Mouse (Mus musculus) naive thymus-derived CD4-positive, alpha-beta T cell, adult 5 months (primary cell): ENCODE measurements around the gene Stac2. TPM values are rescaled to one million over a fixed set of nuclear protein-coding genes. Genes with fewer than 3 reads are reported as not detected.

Experiments
- polyA plus RNA-seq: library from polyadenylated mRNA; unstranded; fragments of 100-300 nt; shearing (Covaris generic); gene quantifications from one replicate; pipeline ENCODE4 v1.2.1, GENCODE M21; 2017

The Stac2 gene
- polyA plus RNA-seq: not detected

GRCm38 (mm10) chr11:98052989-98053834 lies at the start of gene Stac2:
Gene Stac2, minus strand, starts transcription at chr11:98053462.

GRCm38 (mm10) chr11:98026570-98027296 lies 26.5 kb downstream of the Stac2 start, which contains the start of gene Rpl19:
Gene Rpl19, plus strand, starts transcription at chr11:98026710.

DNA sequence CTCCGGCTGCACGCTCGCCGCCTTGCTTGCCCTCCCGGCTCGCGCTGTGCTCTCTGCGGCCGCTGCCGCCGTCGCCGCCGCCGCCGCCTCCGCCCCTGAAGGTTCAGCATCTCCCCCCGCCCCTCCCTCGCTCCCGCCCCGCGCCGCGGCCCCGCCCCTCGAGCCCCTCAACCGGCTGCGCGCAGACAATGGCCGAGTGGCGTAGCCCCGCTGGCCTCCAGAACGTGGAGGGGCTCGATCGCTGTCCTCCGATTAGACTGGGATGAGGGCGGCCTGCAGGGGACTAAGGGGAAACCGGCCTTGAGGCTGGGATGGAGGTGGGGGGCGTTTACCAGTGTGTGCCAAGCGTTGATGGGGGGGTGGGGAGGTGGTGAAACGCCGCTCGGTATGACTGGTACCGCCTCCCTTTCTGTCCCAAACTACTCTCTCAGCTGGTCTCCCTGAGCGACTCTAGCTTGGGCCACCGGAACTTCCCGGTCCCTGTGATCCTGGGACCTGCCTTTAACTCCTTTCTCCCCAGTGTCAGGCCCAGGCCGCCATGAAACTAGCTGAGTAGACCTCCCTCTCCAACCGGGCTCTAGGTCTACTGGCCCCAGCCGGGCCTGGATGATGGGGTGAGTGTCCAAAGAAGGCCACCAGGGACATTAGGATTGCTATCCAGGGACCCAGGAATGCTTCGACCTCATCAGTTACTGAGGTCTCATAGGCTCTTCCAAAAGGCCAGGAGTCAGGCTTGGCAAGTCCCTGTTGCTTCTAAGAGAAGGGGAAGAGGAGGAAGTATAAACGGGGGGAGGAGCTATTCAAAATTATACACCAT lies 30.5 kb downstream of the Stac2 start, which contains the start of gene Cacnb1:
Gene Cacnb1 (minus strand): TSS at position 480 of the 817 bp plus-strand sequence.

GRCm38 (mm10) chr11:97995564-97996288 lies 57.5 kb downstream of the Stac2 start, which contains the start of gene Arl5c:
Gene Arl5c, minus strand, starts transcription at chr11:97996181.

Other genes with a start within 250 kb of the Stac2 start
- gene B230217C12Rik, start 212.7 kb downstream of the Stac2 start, polyA plus RNA-seq: not detected
- 0.73 TPM for gene Fbxo47, start 169.3 kb downstream of the Stac2 start, polyA plus RNA-seq
- 0.32 TPM for gene Plxdc1, start 67.0 kb downstream of the Stac2 start, polyA plus RNA-seq
- 99.2 TPM for gene Arl5c, start 57.3 kb downstream of the Stac2 start, polyA plus RNA-seq
- gene Cacnb1, start 30.4 kb downstream of the Stac2 start, polyA plus RNA-seq: 18.1 TPM
- gene Rpl19, start 26.8 kb downstream of the Stac2 start, polyA plus RNA-seq: 2,102 TPM
- 44.7 TPM for gene Fbxl20, start 96.9 kb upstream of the Stac2 start, polyA plus RNA-seq
- gene Med1, start 139.8 kb upstream of the Stac2 start, polyA plus RNA-seq: 58.6 TPM
- gene Cdk12, start 149.6 kb upstream of the Stac2 start, polyA plus RNA-seq: 22.2 TPM